In genomic region chr17:47759702-47760410, GRCm38 (mm10) we compare ENCODE assay signal across 10 mouse cellular contexts. TPM values are rescaled to one million over a fixed set of nuclear protein-coding genes. Genes with fewer than 3 reads are reported as not detected.
DNase-seq lines count a peak whose midpoint lies in the region; ATAC-seq and TF ChIP-seq lines count a peak whose summit lies in the region.
"Had no signal": no experiment of that assay in that cellular context is flagged by ENCODE, and none has a peak within 500 bp of the region (broad histone marks: within the 10 kb centered on the region; RNA-seq: fewer than 3 reads in every experiment).

No protein-coding gene starts in this region.

- no peaks in the 10 kb centered on the region for H3K36me3 ChIP-seq in heart, embryonic 13.5 days
- no peaks in the 10 kb centered on the region for H3K36me3 ChIP-seq in megakaryocyte, embryonic 14.5 days (replicated peaks; ENCODE audit: low read length)
- H3K36me3 ChIP-seq: liver, embryonic 15.5 days had no signal

- H3K4me3 ChIP-seq in cerebellum, adult 2 months (replicated peaks; ENCODE audit: insufficient read depth, low read depth, low read length) = no peak overlapping the region
- H3K4me3 ChIP-seq in heart, embryonic 13.5 days = no peak overlapping the region
- H3K4me3 ChIP-seq in megakaryocyte, embryonic 14.5 days (replicated peaks) = peak overlapping the region; percentile 68
- H3K4me3 ChIP-seq: liver, embryonic 15.5 days had no signal

- WGBS in cerebellum, adult 2 months = 17% methylated on average over 15 of the region's 15 CpGs
- 49% methylated on average over 15 of the region's 15 CpGs for WGBS in heart, embryonic 13.5 days

- 0 out of 2 replicates have a peak, but pooled peaks have one; percentile 12 for ATAC-seq in heart, embryonic 13.5 days (ENCODE audit: extremely low read depth, insufficient number of reproducible peaks, low FRiP score, low TSS enrichment)
- no peak for ATAC-seq in activated CD4-positive, CD25-positive, alpha-beta regulatory T cell, adult 4 months
- ATAC-seq in frontal cortex, adult (ENCODE audit: low TSS enrichment) = no peak

- 0 out of 2 replicates have a peak, but pooled peaks have one; percentile 21 for TF ChIP-seq CTCF in cerebellum, adult 2 months (IDR thresholded peaks at IDR 0.05; ENCODE audit: borderline replicate concordance, insufficient read depth, low read depth, low read length)

- peak overlapping the region; percentile 55 for H3K4me2 ChIP-seq in heart, embryonic 13.5 days
- H3K4me2 ChIP-seq: liver, embryonic 15.5 days had no signal

- peak overlapping the region; percentile 17; the same call in 1 of the 2 replicates for H3K27ac ChIP-seq in cerebellum, adult 2 months (ENCODE audit: insufficient read depth, low read length)
- peak overlapping the region; percentile 72 for H3K27ac ChIP-seq in heart, embryonic 13.5 days (replicated peaks)
- H3K27ac ChIP-seq: liver, embryonic 15.5 days had no signal

- H3K4me1 ChIP-seq in cerebellum, adult 2 months (ENCODE audit: control insufficient read depth, insufficient read depth, low read length) = peaks cover 60% of the 10 kb centered on the region
- peaks cover 70% of the 10 kb centered on the region for H3K4me1 ChIP-seq in heart, embryonic 13.5 days
- peaks cover 15% of the 10 kb centered on the region for H3K4me1 ChIP-seq in megakaryocyte, embryonic 14.5 days

- peak overlapping the region; percentile 68 for H3K9ac ChIP-seq in heart, embryonic 13.5 days
- H3K9ac ChIP-seq: liver, embryonic 15.5 days had no signal

- DNase-seq in layer of hippocampus, adult 11-12 months (ENCODE audit: low spot score) = peak; percentile 66
- DNase-seq in layer of hippocampus, postnatal 36 days = no peak
- peak; percentile 72 for DNase-seq in A20 (ENCODE audit: low read depth, low spot score)
- peak; percentile 68 to 78 for DNase-seq in cerebellum, adult 2 months

- no peaks in the 10 kb centered on the region for H3K9me3 ChIP-seq in heart, embryonic 13.5 days
- no peaks in the 10 kb centered on the region for H3K9me3 ChIP-seq in megakaryocyte, embryonic 14.5 days
- H3K9me3 ChIP-seq: G1E; liver, embryonic 15.5 days had no signal

- no peaks in the 10 kb centered on the region for H3K27me3 ChIP-seq in cerebellum, adult 2 months (ENCODE audit: control insufficient read depth, insufficient read depth, low read length)
- no peaks in the 10 kb centered on the region for H3K27me3 ChIP-seq in heart, embryonic 13.5 days (replicated peaks)
- H3K27me3 ChIP-seq in megakaryocyte, embryonic 14.5 days (replicated peaks) = peaks cover 47% of the 10 kb centered on the region
- H3K27me3 ChIP-seq: liver, embryonic 15.5 days had no signal

- TF ChIP-seq POLR2A in cerebellum, adult 2 months (IDR thresholded peaks at IDR 0.05; ENCODE audit: borderline replicate concordance, insufficient read depth, low read length) = no peak

RNA-seq across cellular contexts. Expression of gene Tfeb, which starts 23.0 kb away (rescaled TPM):
- total RNA-seq in layer of hippocampus, postnatal 36 days (2021) = 10 to 100 TPM; 11.5 to 13.9 TPM
- polyA plus RNA-seq in cerebellum, adult 2 months (2012; rRNA removed) = 26.4 and 27.5 TPM in 2 replicates
- 21.1 and 22.4 TPM in 2 replicates for polyA plus RNA-seq in heart, embryonic 13.5 days (2015; fragmentation: Nextera tagmentation; extraction: Ambion mirVana)
- polyA plus RNA-seq in megakaryocyte, embryonic 14.5 days (2012; ENCODE audit: insufficient read depth, low replicate concordance) = 20.9 and 34.8 TPM in 2 replicates
- 10 to 100 TPM in 1 of 2 experiments, 1 to 10 TPM in 1; 8.7 to 14.9 TPM for polyA plus RNA-seq in activated CD4-positive, CD25-positive, alpha-beta regulatory T cell, adult 4 months (2017; shearing (Covaris generic))

RNA-seq across cellular contexts. Expression of gene Pgc, which starts 33.2 kb away (rescaled TPM):
- total RNA-seq in layer of hippocampus, postnatal 36 days (2021) = not detected
- polyA plus RNA-seq in cerebellum, adult 2 months (2012; rRNA removed) = 0.13 and 0.31 TPM in 2 replicates
- 0.17 and 0.24 TPM in 2 replicates for polyA plus RNA-seq in heart, embryonic 13.5 days (2015; fragmentation: Nextera tagmentation; extraction: Ambion mirVana)
- not detected in 2 replicates for polyA plus RNA-seq in megakaryocyte, embryonic 14.5 days (2012; ENCODE audit: insufficient read depth, low replicate concordance)
- polyA plus RNA-seq in activated CD4-positive, CD25-positive, alpha-beta regulatory T cell, adult 4 months (2017; shearing (Covaris generic)) = not detected
- total RNA-seq: G1E had no signal
- polyA plus RNA-seq: G1E; liver, embryonic 15.5 days had no signal

Comparison
In these comparisons a context has a peak if more than half of its experiments do, and no peak if none do; other contexts are left out.
1. DNase-seq: peak in layer of hippocampus, adult 11-12 months (single experiment), A20 (single experiment) and cerebellum, adult 2 months (2 of 2); none in layer of hippocampus, postnatal 36 days (0 of 2).